Mouse (Mus musculus) small intestine, adult 2 months (tissue): ENCODE results near the gene Hmgb2.
A peak's percentile ranks its signal among the peaks of the same experiment; 100 is the strongest.

ENCODE experiments used
- CTCF ChIP-seq: fragments of 200-500 bp; IDR thresholded peaks from 2 replicates; pipeline ENCODE4 v1.5.1; 2012; ENCODE audit warnings: low read depth, mild to moderate bottlenecking, control low read depth, inconsistent platforms, low read length, moderate library complexity, mixed read lengths; ENCODE audit not compliant: insufficient replicate concordance, insufficient read length; ENCODE audit errors: extremely low read depth
- POLR2A ChIP-seq: fragments of 200-500 bp; IDR thresholded peaks from 2 replicates; pipeline ENCODE4 v1.6.1; 2012; ENCODE audit warnings: low read depth, mild to moderate bottlenecking, control low read depth, inconsistent platforms, low read length, moderate library complexity

DNA sequence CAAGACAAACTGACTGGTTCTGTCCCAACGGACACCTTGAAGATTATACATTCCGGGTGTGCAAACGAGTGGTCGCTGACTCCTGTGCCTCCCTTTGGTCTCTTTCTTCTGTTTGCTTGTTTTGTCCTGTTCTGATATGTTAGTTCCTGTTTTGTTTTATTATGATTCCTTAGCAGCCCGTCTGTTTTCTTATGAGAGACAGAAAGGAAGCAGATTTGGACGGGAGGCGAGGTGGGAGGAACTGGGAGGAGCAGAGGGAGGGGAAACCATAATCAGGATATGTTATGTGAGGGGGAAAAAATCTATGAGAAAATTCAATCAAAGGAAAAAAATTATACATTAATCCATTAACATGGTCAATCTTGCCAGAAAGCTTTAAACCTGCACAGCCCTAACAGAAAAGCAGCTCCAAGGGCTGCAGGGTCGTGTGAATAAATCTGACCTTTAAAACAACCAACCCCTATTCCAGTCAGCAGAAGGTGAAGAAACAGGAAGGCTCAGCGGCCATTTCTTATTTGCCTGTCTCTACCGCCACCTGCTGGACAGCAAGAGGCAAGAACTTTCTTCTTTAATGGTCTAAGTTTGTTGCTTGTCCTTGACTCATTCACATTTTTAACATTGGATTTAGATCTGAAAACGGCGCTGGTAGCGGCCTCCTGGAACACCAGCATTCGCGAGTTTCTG lies 19.1 kb downstream of the Hmgb2 start:
- no peak for TF ChIP-seq POLR2A
- peak; percentile 77; the same call in 1 of the 2 replicates for TF ChIP-seq CTCF
